Mouse (Mus musculus) E14TG2a.4 (cell line): ENCODE data around the gene Arhgap15.

Experiments
- CTCF ChIP-seq: conservative IDR thresholded peaks from 2 replicates; pipeline ENCODE4 v1.5.1; 2014; ENCODE audit warnings: low read length
- POU5F1 ChIP-seq: IDR thresholded peaks from 2 replicates; pipeline ENCODE4 v1.6.1; 2014; ENCODE audit warnings: low read length, borderline replicate concordance

DNA sequence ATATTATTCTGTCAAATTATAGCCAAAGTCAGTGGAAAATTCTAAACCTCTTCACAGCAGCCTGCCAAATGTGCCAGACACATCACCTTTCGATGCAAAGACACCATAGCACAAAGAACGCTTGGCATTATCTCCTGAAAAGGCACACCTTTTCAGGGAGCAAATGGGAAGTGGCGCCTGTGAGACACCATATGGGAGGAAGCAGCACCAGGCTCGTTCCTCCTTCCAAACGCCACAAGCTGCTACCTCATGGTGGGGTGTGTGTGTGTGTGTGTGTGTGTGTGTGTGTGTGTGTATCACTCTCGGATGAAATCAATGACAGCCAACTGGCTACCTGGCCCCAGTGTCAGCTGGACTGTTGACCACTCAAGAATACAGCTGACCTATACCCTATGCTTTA, 551.8 kb downstream of the Arhgap15 start:
- TF ChIP-seq CTCF: no peak
- TF ChIP-seq POU5F1: no peak
